Mouse (Mus musculus) bone marrow macrophage, adult 2 months (primary cell): ENCODE measurements around the gene Polg.
A peak's percentile ranks its signal among the peaks of the same experiment; 100 is the strongest.

Experiments
- CTCF ChIP-seq: IDR thresholded peaks from 2 replicates; pipeline ENCODE4 v1.5.1; 2012; ENCODE audit warnings: low read depth, mild to moderate bottlenecking, low read length, moderate library complexity
- POLR2A ChIP-seq: IDR thresholded peaks from 2 replicates; pipeline ENCODE4 v1.6.1; 2012; ENCODE audit warnings: mild to moderate bottlenecking, low read depth, low read length, borderline replicate concordance

GRCm38 (mm10) chr7:79495988-79496815, 30.0 kb upstream of the Polg start:
- TF ChIP-seq POLR2A (no peak), CTCF (peak; percentile 84)
